Mouse (Mus musculus): Measurements from ENCODE around the gene Dct. TPM values are rescaled to one million over a fixed set of nuclear protein-coding genes. Genes with fewer than 3 reads are reported as not detected.
A peak's percentile ranks its signal among the peaks of the same experiment; 100 is the strongest.

Dct gene
- polyA plus RNA-seq, 1 experiment from 2014 or later, result 8.7 TPM

- no peak overlapping the region for H3K27ac ChIP-seq (ENCODE audit: low read depth, low read length)
- H3K27me3 ChIP-seq (replicated peaks; ENCODE audit: control insufficient read depth, insufficient read depth, low read length), result no peaks in the 10 kb centered on the region
- no peak for DNase-seq (ENCODE audit: low spot score)
- H3K36me3 ChIP-seq (ENCODE audit: control insufficient read depth, insufficient read depth, low read length), result no peaks in the 10 kb centered on the region
- H3K4me1 ChIP-seq (ENCODE audit: control insufficient read depth, insufficient read depth, low read length), result no peaks in the 10 kb centered on the region
- H3K4me2 ChIP-seq (ENCODE audit: low read length), result no peak overlapping the region
- peaks cover 31% of the 10 kb centered on the region for H3K9me3 ChIP-seq (replicated peaks; ENCODE audit: control insufficient read depth, low read length)
- H3K4me3 ChIP-seq (ENCODE audit: low read depth, low read length), result no peak overlapping the region
- WGBS, result 93% methylated on average over 3 of the region's 3 CpGs
- ATAC-seq, result no peak
- no peak overlapping the region for H3K9ac ChIP-seq (ENCODE audit: low read length)
Measured at GRCm38 (mm10) chr14:118027564-118027963, 24.5 kb downstream of the Dct start.

GRCm38 (mm10) chr14:118021867-118022543 is 30.0 kb downstream of the Dct start:
- Histone ChIP-seq H3K9me3 (replicated peaks; ENCODE audit: control insufficient read depth, low read length) (no peaks in the 10 kb centered on the region), H3K36me3 (ENCODE audit: control insufficient read depth, insufficient read depth, low read length) (no peaks in the 10 kb centered on the region), H3K4me2 (ENCODE audit: low read length) (no peak overlapping the region), H3K27me3 (replicated peaks; ENCODE audit: control insufficient read depth, insufficient read depth, low read length) (no peaks in the 10 kb centered on the region), H3K9ac (ENCODE audit: low read length) (no peak overlapping the region), H3K27ac (ENCODE audit: low read depth, low read length) (no peak overlapping the region), H3K4me3 (ENCODE audit: low read depth, low read length) (no peak overlapping the region), H3K4me1 (ENCODE audit: control insufficient read depth, insufficient read depth, low read length) (no peaks in the 10 kb centered on the region)
- ATAC-seq (no peak), DNase-seq (ENCODE audit: low spot score) (no peak)
- WGBS, result 52% methylated on average over 10 of the region's 10 CpGs

GRCm38 (mm10) chr14:118019314-118019713 is 32.7 kb downstream of the Dct start:
- no peak overlapping the region for H3K4me3 ChIP-seq (ENCODE audit: low read depth, low read length)
- ATAC-seq (no peak), DNase-seq (ENCODE audit: low spot score) (no peak)
- no peaks in the 10 kb centered on the region for H3K36me3 ChIP-seq (ENCODE audit: control insufficient read depth, insufficient read depth, low read length)
- H3K27me3 ChIP-seq (replicated peaks; ENCODE audit: control insufficient read depth, insufficient read depth, low read length), result no peaks in the 10 kb centered on the region
- no peaks in the 10 kb centered on the region for H3K4me1 ChIP-seq (ENCODE audit: control insufficient read depth, insufficient read depth, low read length)
- H3K9me3 ChIP-seq (replicated peaks; ENCODE audit: control insufficient read depth, low read length), result no peaks in the 10 kb centered on the region
- WGBS, result 85% methylated on average over 5 of the region's 5 CpGs
- H3K4me2 ChIP-seq (ENCODE audit: low read length), result no peak overlapping the region
- H3K27ac ChIP-seq (ENCODE audit: low read depth, low read length), result no peak overlapping the region
- no peak overlapping the region for H3K9ac ChIP-seq (ENCODE audit: low read length)

DNA sequence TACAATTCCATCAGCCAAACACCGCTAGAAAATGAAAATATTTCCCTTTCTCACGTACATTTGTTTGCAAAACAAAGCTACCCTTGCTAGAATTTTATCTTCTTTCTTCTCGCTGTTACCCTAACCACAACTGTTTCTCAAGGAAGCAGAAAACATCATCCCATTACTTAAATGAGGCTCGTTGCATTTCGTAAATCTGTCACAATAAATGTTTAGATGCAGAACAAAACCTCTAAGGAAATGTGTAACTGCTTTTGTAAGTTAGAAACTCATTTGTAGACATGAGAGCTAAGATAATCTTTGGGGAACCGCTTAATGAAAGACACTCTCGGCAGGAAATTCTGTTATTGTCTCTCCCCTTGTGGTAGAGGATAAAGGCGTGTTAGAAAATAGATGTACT is 38.8 kb downstream of the Dct start:
- no peak overlapping the region for H3K4me3 ChIP-seq (ENCODE audit: low read depth, low read length)
- WGBS, result 59% methylated on average over 8 of the region's 8 CpGs
- H3K4me2 ChIP-seq (ENCODE audit: low read length), result no peak overlapping the region
- H3K9me3 ChIP-seq (replicated peaks; ENCODE audit: control insufficient read depth, low read length), result no peaks in the 10 kb centered on the region
- no peaks in the 10 kb centered on the region for H3K36me3 ChIP-seq (ENCODE audit: control insufficient read depth, insufficient read depth, low read length)
- H3K4me1 ChIP-seq (ENCODE audit: control insufficient read depth, insufficient read depth, low read length), result no peaks in the 10 kb centered on the region
- H3K9ac ChIP-seq (ENCODE audit: low read length), result no peak overlapping the region
- H3K27me3 ChIP-seq (replicated peaks; ENCODE audit: control insufficient read depth, insufficient read depth, low read length), result no peaks in the 10 kb centered on the region
- ATAC-seq (no peak), DNase-seq (ENCODE audit: low spot score) (no peak)
- H3K27ac ChIP-seq (ENCODE audit: low read depth, low read length), result no peak overlapping the region

DNA sequence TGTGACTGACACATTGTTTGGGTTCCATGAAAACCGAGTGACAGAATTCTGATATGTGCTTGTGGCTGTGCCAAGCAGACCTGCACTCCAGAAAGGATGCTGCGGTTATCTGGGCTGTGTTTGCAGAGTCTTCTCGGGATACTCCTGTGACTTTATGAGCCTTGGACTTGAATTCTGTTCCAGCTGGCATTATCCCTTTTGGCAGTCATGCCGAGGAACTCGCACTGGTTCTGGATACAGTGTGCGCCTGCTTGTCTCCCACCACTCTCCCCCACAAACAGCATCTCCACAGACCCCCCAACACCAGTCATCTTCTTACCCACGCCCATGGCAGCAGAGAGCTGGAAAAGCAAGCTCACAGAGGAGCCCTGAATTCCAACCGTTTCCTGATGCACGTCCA is 42.5 kb downstream of the Dct start:
- Histone ChIP-seq H3K9me3 (replicated peaks; ENCODE audit: control insufficient read depth, low read length) (no peaks in the 10 kb centered on the region), H3K4me2 (ENCODE audit: low read length) (no peak overlapping the region), H3K4me3 (ENCODE audit: low read depth, low read length) (no peak overlapping the region), H3K36me3 (ENCODE audit: control insufficient read depth, insufficient read depth, low read length) (no peaks in the 10 kb centered on the region), H3K27ac (ENCODE audit: low read depth, low read length) (no peak overlapping the region), H3K9ac (ENCODE audit: low read length) (no peak overlapping the region), H3K4me1 (ENCODE audit: control insufficient read depth, insufficient read depth, low read length) (no peaks in the 10 kb centered on the region), H3K27me3 (replicated peaks; ENCODE audit: control insufficient read depth, insufficient read depth, low read length) (no peaks in the 10 kb centered on the region)
- 82% methylated on average over 9 of the region's 9 CpGs for WGBS
- no peak for DNase-seq (ENCODE audit: low spot score)
- no peak for ATAC-seq

DNA sequence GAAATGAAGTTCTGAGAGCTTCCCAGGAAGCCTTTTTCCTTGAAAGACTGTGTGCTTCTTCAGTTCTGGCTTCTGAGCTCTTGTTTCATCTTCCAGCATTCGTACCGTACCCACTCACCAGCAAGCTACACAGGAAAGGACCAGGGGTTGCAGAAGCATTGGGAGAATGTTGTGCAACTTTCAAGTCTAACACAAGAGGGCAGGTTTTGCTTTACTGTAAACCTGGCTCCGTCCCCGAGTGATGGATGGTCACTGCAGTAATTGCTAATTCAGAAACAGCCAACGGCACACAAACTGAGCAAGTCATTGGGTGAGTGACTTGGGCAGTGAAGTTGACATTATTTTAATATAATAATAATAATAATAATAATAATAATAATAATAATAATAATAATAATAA is 46.3 kb downstream of the Dct start:
- ATAC-seq (peak; percentile 61), DNase-seq (ENCODE audit: low spot score) (peak; percentile 83)
- Histone ChIP-seq H3K27ac (ENCODE audit: low read depth, low read length) (no peak overlapping the region), H3K4me3 (ENCODE audit: low read depth, low read length) (no peak overlapping the region), H3K4me2 (ENCODE audit: low read length) (no peak overlapping the region), H3K4me1 (ENCODE audit: control insufficient read depth, insufficient read depth, low read length) (peaks cover 8% of the 10 kb centered on the region; the same call in 1 of the 2 replicates), H3K9ac (ENCODE audit: low read length) (no peak overlapping the region), H3K9me3 (replicated peaks; ENCODE audit: control insufficient read depth, low read length) (no peaks in the 10 kb centered on the region), H3K27me3 (replicated peaks; ENCODE audit: control insufficient read depth, insufficient read depth, low read length) (no peaks in the 10 kb centered on the region), H3K36me3 (ENCODE audit: control insufficient read depth, insufficient read depth, low read length) (no peaks in the 10 kb centered on the region)
- WGBS, result 15% methylated on average over 5 of the region's 5 CpGs

- WGBS, result 95% methylated on average over 10 of the region's 10 CpGs
- ATAC-seq, result no peak
- Histone ChIP-seq H3K9me3 (replicated peaks; ENCODE audit: control insufficient read depth, low read length) (no peaks in the 10 kb centered on the region), H3K4me1 (ENCODE audit: control insufficient read depth, insufficient read depth, low read length) (peaks cover 8% of the 10 kb centered on the region; the same call in 1 of the 2 replicates), H3K9ac (ENCODE audit: low read length) (no peak overlapping the region), H3K27me3 (replicated peaks; ENCODE audit: control insufficient read depth, insufficient read depth, low read length) (0 out of 2 replicates have a peak, but pooled peaks cover 3% of the 10 kb centered on the region), H3K36me3 (ENCODE audit: control insufficient read depth, insufficient read depth, low read length) (no peaks in the 10 kb centered on the region), H3K4me3 (ENCODE audit: low read depth, low read length) (no peak overlapping the region), H3K4me2 (ENCODE audit: low read length) (no peak overlapping the region), H3K27ac (ENCODE audit: low read depth, low read length) (no peak overlapping the region)
- no peak for DNase-seq (ENCODE audit: low spot score)
Measured at GRCm38 (mm10) chr14:118004434-118004833, 47.6 kb downstream of the Dct start.

DNA sequence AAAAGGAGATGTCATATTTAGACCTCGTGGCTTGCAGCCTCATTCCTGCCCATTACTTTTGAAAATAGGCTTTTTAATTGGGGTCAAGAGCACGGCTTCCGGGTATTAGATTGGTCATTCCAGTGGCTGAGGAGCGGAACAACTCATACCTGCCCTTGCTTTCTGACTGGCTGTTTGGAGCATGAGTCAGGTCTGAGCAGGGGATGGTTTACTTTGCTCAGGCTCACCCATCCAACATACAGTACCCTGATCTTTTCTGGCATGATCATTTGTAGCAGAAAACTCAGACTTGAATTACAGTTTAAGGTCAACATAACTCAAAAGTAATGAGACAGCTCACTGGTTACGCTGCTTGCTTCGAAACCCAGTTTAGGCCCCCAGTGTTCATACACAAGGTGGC is 58.2 kb downstream of the Dct start:
- DNase-seq (ENCODE audit: low spot score) (no peak), ATAC-seq (no peak)
- Histone ChIP-seq H3K4me3 (ENCODE audit: low read depth, low read length) (no peak overlapping the region), H3K9me3 (replicated peaks; ENCODE audit: control insufficient read depth, low read length) (no peaks in the 10 kb centered on the region), H3K36me3 (ENCODE audit: control insufficient read depth, insufficient read depth, low read length) (no peaks in the 10 kb centered on the region), H3K9ac (ENCODE audit: low read length) (no peak overlapping the region), H3K4me1 (ENCODE audit: control insufficient read depth, insufficient read depth, low read length) (no peaks in the 10 kb centered on the region), H3K4me2 (ENCODE audit: low read length) (no peak overlapping the region), H3K27me3 (replicated peaks; ENCODE audit: control insufficient read depth, insufficient read depth, low read length) (no peaks in the 10 kb centered on the region), H3K27ac (ENCODE audit: low read depth, low read length) (no peak overlapping the region)
- 84% methylated on average over 6 of the region's 6 CpGs for WGBS

DNA sequence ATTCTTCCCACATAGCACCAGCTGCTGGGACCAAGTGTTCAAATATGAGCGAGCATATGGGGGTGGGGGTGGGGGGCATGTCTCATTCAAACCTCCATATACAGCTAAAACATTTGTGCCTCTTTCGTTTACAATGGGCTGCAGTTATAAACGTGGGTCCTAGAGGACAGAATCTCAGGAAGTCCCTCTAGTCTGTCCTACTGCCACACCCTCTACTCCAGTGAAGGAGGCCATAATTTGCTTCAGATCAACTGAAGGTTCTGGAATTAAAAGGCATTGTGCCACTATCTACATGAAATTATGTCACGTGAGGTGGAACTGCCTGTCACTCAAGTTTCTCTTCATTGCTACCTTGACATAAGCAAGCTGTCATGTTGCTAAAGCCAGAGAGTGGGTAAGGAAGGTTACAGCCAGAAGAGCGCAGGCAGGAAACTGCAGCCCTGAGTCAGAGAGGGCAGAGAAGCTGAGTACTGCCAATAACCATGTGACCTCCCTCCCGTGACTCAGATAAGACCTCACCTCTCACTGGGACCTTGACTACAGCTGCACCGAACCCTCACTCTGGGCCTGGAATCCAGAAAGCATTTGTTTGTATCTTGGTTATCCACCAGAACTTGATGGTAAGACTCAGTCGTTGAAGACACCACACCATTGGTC is 59.3 kb downstream of the Dct start:
- no peaks in the 10 kb centered on the region for H3K4me1 ChIP-seq (ENCODE audit: control insufficient read depth, insufficient read depth, low read length)
- 76% methylated on average over 8 of the region's 8 CpGs for WGBS
- H3K36me3 ChIP-seq (ENCODE audit: control insufficient read depth, insufficient read depth, low read length), result no peaks in the 10 kb centered on the region
- H3K4me2 ChIP-seq (ENCODE audit: low read length), result no peak overlapping the region
- DNase-seq (ENCODE audit: low spot score) (no peak), ATAC-seq (peak; percentile 34; the same call in 1 of the 2 replicates)
- H3K9me3 ChIP-seq (replicated peaks; ENCODE audit: control insufficient read depth, low read length), result no peaks in the 10 kb centered on the region
- no peak overlapping the region for H3K4me3 ChIP-seq (ENCODE audit: low read depth, low read length)
- H3K27me3 ChIP-seq (replicated peaks; ENCODE audit: control insufficient read depth, insufficient read depth, low read length), result no peaks in the 10 kb centered on the region
- no peak overlapping the region for H3K9ac ChIP-seq (ENCODE audit: low read length)
- no peak overlapping the region for H3K27ac ChIP-seq (ENCODE audit: low read depth, low read length)
